Mouse (Mus musculus) myocyte (in vitro differentiated cells): ENCODE measurements around the gene Pabpn1.

Experiments used
- MYOD1 ChIP-seq, 3 experiments: IDR thresholded peaks; one replicate each; pipeline ENCODE4 v1.6.1; 2011; ENCODE audit warnings: control low read depth in 2 of 3, low read depth in 2 of 3, mild to moderate bottlenecking in 2 of 3, moderate library complexity in 1 of 3; ENCODE audit not compliant: insufficient read length in 2 of 3, control insufficient read depth in 1 of 3
- POLR2A ChIP-seq: IDR thresholded peaks from one replicate; pipeline ENCODE4 v1.6.1; 2011; ENCODE audit warnings: low read depth, mild to moderate bottlenecking, control low read depth, moderate library complexity; ENCODE audit not compliant: insufficient read length
- TCF3 ChIP-seq: IDR thresholded peaks from one replicate; pipeline ENCODE4 v1.6.1; 2011; ENCODE audit warnings: low read depth, control low read depth; ENCODE audit not compliant: insufficient read length

GRCm38 (mm10) chr14:54930431-54930830 is 38.1 kb downstream of the Pabpn1 start:
- no peak for TF ChIP-seq MYOD1 (IDR thresholded peaks at IDR 0.05; ENCODE audit: control insufficient read depth in 1 of 3, insufficient read length in 2 of 3, low read depth in 2 of 3)
- TF ChIP-seq POLR2A = no peak
- no peak for TF ChIP-seq TCF3
